Mouse (Mus musculus): ENCODE data around the gene Tsc1.

Tsc1 gene

DNA sequence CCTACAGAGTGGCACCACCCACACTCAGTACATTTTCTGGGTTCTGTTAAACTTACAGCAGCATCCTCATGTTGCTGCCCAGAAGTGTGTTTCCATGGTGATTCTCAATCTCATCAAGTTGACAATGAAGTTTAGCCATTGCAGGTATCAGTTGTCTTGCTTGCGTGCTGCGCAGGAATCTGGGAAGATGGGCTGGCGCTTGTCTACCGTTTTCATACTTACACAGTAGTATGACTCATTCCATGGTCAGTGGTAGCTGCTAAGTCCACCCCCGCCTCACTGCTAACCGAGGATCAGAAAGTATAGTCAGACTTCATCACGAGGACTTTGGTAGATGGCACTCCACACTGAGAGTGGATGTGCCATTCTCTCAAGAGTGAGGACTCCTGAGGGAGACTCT is 12.3 kb downstream of the Tsc1 start:
- DNase-seq: no peak

DNA sequence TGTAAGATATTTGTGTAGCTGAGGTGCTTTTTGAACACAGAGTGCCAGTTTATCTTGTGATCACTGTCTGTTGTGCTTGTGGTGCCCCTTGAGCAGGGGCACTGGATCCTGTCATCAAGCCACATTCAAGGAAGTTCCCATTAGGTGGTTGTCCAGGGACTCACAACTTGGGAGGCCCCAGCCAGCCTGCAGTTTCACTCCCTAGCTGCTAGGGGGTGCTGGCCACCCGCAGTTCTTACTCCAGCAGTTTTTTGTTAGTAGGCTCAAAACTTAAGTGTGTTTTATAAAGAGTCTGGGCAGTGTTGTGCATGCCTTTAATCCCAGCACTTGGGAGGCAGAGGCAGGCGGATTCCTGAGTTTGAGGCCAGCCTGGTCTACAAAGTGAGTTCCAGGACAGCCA is 13.3 kb downstream of the Tsc1 start:
- peak; percentile 25 for DNase-seq

DNA sequence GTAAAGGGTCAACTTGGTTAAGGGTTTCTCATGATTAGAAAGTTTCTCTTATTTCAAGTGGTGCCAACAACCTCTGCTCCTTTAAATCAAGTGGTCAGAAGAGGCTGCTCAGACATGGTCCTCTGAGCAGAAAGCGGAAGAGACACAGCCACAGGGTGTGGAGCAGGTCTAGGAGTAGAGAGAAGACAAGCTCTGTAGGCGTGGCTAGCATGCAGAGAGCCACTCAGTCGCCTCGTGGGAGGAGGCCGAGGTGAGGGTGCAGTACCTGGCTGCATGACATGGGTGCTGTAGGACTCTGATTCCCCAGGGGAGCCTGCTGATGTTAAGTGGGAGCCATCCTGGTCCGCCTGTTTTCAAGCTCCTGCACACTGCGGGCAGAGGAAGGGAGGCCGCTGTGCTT is 15.2 kb downstream of the Tsc1 start:
- peak; percentile 52 for DNase-seq

DNA sequence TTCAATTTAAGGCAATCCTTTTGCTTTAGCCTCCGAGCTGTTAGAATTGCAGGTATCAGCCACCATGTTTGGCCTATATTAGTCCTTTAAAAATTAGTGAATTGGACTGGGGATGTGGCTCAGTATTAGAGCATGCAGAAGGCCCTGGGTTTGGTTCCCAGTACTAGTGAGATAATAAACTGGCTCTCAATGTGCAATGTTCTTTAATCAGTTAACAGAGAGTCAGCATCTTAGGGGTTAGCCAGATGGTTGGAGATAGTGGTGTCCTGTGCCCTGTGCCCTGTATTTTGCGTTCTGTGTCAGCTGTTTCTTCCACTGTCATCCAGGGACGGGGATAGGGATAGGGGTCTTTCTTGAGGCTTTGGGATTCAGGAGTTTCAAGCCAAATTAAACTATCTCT is 21.9 kb downstream of the Tsc1 start:
- no peak for DNase-seq

DNA sequence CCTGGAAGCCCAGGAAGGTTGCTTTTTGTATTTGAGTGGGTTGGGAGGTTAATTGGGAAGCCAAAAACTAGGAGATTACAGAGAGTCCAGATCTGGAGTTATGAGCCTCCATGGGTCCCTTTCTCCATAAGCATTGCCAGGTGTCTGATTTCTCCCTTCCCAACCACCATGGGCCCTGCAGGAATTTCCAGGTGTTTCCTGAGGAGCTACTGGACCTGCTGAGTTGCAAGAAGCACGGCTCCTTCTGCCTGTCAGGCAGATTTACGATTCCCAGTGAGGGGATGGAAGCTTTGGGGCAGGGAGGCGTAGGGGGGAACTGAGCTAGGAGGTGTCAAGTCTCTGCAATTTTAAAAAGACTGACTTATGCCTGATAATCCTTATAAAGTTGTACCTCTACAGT is 24.8 kb downstream of the Tsc1 start:
- no peak for DNase-seq

DNA sequence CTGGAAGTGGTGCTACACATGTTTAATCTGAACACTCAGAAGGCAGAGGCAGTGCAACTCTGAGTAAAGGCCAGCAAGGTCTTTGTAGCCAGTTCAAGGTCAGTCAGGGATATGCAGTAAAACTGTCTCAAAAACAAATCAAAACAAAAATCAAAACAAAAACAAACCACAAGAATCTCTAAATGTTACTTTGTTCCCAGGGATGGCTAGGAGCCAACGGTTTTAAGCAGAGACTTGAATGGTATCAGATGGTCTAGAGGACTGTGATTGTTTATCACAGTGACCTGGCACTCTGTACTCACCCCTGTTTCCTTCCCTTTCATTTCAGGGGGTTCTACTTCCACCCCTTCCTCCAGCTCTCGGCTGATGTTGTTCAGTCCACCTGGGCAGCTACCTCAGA is 30.4 kb downstream of the Tsc1 start:
- no peak for DNase-seq

DNA sequence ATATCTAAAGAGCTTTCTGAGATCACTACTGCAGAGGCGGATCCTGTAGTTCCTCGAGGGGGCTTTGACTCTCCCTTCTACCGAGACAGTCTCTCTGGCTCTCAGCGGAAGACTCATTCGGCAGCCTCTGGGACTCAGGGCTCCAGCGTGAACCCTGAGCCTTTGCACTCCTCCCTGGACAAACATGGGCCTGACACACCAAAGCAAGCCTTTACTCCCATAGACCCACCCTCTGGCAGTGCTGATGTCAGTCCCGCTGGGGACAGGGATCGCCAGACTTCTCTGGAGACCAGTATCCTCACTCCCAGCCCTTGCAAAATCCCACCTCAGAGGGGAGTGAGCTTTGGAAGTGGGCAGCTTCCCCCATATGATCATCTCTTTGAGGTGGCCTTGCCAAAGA is 35.0 kb downstream of the Tsc1 start:
- no peak for DNase-seq

DNA sequence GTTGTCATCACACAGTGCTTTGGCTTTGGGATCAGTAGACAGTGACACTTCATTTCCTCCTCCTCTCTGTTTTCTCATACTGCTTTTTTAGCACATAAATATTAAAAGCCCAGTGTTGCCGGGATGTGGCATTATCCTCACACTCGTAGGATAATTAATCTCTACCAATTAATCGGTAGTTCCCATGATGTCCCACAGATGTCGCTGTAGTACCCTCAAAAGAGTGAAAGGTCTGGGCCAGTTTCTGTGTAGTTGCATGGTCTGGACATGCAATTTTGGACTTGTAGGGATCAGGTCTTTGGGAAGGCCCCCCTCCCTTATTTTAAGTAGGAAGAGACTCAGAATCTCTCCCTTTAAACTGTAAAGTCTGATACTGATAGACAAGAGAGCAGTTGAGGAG is 39.7 kb downstream of the Tsc1 start:
- DNase-seq: peak; percentile 49

DNA sequence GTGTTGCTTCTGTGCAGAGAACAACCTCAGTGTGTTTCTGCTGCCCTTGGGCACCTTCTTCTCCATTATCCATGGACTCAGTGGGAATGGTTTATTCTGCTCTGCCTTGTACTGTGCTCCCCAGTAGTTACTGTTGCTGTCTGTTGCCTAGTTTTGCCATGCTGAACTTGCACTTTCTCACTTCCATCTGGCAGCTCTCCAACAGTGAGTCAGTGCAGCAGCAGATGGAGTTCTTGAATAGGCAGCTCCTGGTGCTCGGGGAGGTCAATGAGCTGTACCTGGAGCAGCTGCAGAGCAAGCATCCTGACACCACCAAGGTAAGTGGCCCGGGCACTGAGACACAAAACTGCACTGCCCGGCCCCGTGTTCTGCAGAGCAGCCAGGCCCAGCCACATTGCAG is 40.7 kb downstream of the Tsc1 start:
- DNase-seq: peak; percentile 41

DNA sequence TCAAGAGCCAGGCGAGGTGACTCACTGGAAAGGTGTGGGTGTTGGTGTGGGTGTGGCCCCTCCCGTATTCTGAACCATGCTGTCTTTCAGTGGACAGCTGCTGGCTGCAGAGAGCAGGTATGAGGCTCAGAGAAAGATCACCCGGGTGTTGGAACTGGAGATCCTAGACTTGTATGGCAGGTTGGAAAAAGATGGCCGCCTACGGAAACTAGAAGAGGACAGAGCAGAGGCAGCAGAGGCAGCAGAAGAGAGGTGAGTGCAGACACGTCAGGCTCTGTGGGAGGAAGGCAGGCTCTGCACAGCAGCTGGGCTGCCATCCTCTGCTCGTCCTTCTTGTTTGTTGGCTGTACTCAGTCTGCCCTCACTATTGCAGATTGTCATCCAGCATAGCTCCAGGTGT is 44.9 kb downstream of the Tsc1 start:
- DNase-seq: no peak

DNA sequence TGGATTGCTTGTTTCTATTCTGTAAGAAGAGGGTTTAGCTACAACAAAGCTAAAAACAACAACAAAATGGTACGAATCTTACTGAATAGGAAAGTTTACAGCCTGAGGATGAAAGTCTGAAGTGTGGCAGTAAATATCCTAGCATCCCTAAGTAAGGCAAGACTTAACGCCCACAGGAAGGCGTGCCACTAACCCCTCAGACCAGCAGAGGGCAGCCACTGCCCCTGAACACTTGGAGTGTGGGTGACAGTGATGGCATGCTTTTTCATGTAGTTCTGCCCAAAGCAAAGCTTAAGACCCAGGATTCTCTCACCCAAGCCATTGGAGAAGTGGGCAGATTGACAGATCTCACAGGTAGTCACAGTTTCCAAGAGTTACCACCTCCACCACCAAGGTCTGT is 47.4 kb downstream of the Tsc1 start:
- peak; percentile 45 for DNase-seq

DNA sequence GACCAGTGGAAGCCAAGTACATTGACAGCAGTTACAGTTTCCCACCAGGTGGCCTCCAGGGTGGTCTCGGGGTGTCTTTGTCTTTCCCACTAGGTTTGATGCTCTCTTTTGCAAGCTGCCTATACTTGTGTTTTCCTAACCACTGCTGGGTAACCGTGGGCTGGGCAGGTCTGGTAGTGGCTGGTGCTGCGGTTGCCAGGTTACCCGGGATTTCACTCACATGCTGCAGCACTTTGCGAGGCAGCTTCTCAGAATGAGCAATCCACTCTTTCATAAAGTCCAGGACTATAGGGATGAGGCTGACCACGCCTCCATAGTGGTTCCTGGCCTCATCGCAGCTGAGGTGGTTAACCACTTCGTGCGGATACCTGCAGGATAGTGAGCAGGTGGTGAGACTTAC is 51.7 kb downstream of the Tsc1 start:
- no peak for DNase-seq

DNA sequence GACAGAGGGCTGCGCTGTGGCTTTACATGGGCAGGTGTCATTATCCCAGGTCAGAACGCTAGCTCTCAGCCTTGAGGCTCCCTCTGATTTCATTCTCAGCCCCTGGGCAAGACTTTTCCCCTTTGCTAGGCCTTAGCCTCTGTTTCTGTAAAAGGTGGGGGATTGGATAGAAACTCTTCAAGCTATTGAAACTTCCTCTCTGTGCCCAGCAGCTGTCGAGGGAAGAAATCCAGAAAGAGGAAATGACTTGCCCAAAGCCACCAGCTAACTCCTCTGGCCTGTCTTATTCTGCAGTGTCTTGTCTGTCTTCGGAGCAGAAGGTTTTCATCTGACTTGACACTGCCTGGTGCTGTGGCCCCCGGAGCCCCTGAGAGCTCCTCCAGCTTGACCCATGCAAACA is 57.5 kb downstream of the Tsc1 start:
- DNase-seq: peak; percentile 31

DNA sequence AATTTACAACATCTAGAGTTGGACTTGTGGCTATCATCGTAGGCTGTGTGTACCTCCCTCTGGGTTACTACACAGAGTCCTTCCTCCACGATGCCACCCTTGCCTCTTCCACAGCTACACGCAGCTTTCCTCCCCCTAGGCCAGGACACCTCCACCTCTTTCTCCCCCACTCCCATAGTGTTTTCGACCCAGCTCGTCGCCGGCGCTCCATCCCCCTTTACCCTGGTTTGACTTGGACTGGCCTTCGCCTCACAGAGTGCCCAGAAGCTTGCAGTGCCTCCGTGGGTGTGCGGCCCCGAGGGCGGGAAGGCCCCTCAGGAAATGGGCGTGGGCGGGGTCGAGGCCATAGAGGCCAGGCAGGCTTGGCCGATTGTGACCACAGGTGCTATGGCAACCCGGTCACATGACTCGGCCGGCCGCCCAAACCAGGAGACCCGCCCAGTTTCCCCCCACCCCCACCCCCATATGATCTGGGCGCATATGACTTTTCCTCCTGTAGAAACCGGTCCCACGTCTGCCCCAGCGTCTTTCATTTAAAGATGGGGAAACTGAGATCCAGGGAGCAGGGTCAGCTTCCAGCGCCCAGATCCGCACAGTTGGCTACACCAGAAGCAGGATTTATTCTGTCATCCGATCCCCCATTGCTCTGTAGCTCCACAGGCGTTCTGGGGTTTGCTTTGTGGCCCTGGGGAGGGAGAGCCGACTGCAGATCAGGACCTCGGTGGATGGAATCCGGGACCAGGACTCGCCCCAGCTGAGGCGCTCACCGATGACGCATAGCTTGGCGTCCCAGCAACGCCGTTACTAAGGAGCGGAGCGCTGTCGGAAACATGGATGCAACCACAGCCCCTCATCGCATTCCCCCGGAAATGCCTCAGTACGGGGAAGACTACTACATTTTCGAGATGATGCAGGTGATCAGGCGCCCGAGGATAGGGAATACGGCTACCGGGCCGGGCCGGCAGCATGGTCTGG is 58.6 kb downstream of the Tsc1 start, which contains the start of the genes Spaca9 and Ak8:
Spaca9 (minus strand) TSS at position 367 of the 975 bp plus-strand sequence.
Ak8 (plus strand) TSS at position 804 of the 975 bp plus-strand sequence.
- peak; percentile 85 for DNase-seq

DNA sequence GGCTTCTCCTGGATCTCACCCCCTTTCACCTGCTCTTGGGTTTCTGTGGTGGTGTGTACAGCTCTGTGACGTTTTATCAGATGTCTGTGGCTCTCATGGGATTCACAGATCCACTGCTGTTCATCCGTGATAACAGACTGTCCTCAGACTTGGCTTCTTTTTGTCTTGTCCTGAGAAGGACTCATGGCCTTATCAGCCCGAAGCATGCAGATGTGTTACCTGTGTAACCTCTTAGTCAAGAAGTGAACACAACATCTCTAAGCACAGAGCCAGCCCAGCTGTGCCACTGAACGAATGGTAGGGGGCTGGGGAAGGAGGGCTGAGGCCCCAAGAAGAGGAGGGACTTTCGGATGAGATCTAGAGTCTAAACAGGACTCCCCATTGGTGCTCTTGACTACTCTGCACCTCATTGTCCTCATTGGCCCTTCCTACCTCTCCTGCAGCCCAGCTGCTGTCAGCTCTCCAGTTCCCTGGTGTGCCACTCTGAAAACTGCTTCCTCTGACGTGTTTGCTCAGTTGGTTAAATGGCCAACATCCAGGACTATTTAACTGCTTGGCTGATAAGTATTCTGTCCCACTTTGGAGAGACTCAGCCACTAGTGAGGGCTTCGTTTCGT is 60.7 kb downstream of the Tsc1 start:
- DNase-seq: no peak

DNA sequence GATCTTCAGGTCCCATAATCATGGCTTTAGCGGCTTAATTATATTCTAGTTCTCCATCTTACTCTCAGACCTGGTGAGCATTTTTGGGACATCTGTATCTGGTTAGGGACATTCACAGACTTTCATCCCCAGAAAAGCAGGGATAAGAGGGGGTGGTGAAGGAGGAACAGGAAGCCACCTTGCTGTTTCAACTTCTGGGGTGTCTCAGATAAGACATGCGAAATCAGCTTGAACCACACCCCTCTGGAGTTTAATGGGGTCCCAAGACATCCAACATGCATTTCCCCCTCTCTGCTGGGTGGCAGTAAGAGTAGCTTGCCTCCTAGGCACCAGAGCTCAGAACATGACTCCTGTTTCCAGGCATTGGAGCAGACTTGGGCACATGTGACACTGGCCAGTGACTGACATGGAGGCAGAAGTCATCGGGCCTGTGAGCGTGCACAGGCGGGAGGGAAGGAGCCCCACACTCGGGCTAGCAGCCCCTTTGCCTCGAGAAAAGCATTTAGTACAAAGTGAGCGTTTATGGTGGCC is 65.1 kb downstream of the Tsc1 start:
- no peak for DNase-seq

DNA sequence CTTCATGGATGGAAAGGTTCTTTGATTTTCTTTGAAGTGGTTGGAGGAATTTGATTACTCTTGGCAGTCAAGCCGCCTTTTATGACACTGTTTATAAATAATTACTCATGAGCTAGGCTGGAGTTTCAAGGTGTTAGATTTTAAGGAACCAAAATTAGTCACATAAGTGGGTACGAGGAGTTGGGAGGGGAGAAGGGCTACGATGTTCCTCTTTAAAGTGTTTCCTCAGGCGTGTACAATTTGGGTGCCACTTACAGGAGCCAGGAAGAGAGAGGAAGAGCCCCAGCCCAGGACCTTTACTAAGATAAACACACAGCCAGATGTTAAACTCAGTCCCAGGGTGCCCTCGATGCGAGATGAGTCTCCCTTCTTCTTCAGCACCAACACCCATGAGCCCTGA is 65.8 kb downstream of the Tsc1 start:
- peak; percentile 19 for DNase-seq

DNA sequence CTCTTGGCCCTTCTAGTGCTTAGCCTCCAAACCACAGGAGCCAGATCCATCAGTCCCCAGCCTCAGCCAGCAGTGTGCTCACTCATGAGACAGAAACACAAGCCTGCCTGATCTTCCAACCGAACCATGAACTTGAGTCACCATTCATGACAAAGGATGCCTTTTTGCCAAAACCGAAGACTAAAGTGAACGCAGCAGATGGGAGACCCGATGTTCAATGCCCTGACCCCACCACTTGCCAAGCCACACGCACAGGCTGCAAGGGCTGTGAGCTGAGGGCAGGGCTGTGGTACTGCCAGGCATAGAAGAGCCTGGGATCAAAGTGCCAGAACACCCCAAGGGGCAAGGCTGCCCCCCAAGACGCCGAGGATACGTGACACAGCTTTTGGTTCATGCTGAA is 72.0 kb downstream of the Tsc1 start:
- no peak for DNase-seq

DNA sequence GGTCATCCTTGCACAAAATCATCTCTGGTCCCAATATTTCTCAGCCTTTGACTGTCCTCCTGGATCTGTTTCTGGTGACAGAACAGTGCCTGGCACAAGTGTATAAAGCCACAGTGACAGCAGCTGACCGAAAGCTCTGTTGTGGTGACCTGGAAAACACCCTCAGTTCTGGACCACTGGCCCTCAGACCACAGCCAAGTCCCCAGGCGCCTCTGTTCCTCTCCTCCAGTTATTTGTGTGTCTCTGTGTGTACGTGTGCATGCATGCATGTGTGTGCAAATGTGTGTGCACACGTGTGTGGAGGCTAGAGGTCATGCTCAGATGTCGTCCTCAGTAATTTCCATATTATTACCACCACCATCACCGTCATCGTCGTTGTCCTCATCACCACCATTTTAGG is 81.4 kb downstream of the Tsc1 start:
- no peak for DNase-seq

DNA sequence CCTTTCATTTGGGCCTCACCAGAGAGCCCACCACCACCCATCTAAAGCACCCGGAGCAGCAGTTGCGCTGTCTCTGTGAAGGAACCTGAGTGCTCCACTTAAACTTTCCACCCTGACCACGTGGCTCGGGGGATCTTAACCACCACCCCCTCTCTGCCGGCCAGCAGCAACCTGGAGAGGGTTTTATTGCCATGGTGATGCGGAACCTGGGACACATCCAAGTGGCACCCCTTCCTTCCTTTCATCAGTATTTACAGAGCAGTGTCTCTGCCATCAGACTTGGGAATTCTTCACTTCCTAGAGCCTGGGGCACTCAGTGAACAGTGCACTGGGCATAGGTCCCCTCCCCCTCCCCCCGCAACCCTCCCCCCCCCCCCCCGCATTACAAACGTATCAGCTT is 82.9 kb downstream of the Tsc1 start:
- peak; percentile 6 for DNase-seq

DNA sequence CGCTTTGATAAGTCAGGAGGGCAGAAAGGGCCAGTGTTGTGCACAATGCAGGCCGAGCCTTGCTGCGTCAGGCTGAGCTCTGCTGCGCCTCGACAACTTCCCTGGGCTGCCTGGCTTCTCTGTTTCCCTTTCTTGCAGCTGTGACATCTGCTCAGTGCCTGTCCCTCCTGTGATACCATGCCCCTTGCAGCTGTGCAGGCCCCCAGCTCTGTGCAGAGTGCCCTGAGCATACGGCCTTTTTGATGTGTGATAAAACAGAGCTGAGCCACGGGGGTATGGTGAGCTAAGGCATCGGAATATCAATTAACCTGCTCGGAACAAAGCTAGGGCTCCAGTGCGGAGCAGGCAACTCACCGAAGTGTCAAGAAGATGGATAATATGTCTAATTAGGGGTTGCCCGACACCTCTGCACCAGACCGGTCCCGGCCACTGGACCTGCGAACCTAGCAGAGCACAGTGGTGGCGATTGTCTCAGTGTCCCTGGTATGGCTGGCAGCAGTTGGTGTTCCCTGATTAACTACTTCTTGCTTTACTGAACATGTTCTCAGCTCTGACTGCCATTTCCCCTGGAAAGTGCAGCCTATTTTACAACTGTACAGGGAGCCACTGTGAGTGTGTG is 86.9 kb downstream of the Tsc1 start:
- DNase-seq: no peak

DNA sequence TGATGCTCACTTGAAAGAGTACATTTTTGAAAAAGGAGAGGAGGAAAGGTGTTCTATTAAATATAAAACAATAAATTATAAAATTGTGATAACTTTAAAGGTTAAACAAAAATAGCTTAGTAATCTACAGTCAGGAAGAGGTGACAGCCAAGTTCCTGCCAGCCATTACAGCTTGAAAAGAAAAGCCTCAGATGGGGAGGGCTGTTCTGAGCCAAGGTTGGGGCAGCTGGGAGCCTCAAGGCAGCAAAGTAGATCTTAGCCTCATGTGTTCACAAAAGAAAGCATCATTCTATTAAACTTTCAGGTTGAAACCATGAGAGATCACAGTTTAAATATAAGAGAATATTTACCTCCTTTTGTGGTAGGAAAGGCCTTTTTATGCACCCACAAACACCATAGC is 89.6 kb downstream of the Tsc1 start:
- no peak for DNase-seq

DNA sequence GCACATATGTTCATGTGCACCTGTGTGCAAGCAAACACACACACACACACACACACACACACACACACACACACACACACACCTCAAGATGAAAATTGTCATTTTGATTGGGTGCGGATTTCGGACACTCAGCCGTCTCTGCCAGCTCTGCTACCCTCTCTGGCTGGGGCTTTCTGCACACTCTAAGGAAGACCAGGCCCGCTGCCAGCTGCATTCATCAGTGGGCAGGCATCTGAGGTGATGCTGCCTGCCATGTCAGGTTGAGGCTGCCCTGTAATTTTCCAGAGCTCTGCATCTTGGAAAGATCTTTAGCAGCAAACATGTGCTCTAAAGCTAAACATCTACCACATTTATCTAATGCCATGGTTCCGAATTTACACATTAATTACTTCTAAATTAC is 96.1 kb downstream of the Tsc1 start:
- DNase-seq: no peak

DNA sequence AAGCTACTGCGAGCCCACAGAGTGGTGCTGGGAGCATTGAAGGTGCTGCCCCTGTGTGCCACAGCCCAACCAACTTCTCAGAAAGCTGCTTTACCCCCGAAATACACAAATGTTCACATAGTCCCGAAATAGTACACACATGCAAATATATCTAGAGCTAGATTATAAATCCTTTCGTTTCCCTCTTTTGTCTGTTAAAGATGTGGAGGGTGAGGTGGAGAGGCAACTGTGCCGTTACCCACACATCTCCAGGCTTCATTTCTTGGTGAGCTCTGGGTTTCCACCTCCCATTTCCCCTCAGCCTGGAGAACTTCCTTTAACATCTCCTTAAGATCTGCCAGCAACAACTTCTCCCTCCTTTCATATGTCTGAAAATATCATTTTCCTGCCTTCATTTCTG is 99.1 kb downstream of the Tsc1 start:
- DNase-seq: no peak

Measured in lung, postnatal 36 days (tissue).